Mouse (Mus musculus) retina, adult 2 months (tissue): Measurements from ENCODE around the gene Nfatc2.

Experiments used
- DNase-seq: peaks from one replicate; pipeline ENCODE4 v3.0.0-alpha.2; 2012; ENCODE audit warnings: low read depth, low spot score

Gene Nfatc2

DNA sequence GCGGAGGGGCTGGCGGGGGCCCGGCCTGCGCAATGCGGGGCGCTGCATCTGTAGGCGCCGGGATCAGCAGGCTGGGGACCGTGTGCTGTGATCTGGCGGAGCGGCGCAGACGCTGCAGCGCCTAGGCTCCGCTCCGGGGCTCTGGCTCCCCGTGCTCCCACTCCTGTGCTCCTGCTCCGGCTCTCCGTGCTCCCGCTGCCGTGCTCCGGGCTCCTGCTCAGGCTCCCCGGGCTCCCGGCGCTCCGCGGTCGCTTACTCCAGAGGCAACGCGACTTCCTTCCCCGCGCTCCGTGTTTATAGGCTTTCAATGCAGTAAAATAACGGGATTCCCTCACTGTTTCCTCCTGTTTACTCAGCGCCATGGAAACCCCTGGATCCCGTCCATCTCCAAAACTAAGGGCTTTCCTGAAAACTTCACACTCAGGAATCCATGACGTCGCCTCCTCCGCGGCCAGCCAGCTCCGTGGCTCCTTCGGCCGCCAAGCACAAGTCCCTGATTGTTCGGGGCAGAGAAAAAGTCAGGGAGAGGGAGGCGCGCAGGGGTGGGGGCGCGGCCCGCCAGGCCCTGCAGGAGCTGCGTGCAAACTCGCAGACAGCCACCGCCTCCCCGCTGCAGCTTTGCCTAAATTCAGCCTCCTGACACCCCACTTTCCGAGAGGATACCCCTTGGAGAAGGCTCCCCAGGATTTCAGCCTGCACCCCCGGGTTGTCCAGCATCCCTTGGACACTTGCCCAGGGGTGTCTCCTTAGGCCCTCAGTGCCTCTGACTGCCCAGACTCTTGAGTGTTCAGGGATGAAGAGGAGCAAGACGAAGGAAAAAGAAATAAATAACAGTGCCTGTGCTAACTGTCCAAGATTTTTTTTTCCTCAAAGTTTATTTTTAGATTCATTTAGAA is at the start of gene Nfatc2:
Gene Nfatc2 (minus strand): TSS at position 167 of the 896 bp plus-strand sequence.
- no peak for DNase-seq

- DNase-seq, result no peak
Measured at GRCm38 (mm10) chr2:168648171-168648570, 46.7 kb upstream of the Nfatc2 start.

GRCm38 (mm10) chr2:168644855-168645254 is 43.4 kb upstream of the Nfatc2 start:
- DNase-seq, result no peak

DNA sequence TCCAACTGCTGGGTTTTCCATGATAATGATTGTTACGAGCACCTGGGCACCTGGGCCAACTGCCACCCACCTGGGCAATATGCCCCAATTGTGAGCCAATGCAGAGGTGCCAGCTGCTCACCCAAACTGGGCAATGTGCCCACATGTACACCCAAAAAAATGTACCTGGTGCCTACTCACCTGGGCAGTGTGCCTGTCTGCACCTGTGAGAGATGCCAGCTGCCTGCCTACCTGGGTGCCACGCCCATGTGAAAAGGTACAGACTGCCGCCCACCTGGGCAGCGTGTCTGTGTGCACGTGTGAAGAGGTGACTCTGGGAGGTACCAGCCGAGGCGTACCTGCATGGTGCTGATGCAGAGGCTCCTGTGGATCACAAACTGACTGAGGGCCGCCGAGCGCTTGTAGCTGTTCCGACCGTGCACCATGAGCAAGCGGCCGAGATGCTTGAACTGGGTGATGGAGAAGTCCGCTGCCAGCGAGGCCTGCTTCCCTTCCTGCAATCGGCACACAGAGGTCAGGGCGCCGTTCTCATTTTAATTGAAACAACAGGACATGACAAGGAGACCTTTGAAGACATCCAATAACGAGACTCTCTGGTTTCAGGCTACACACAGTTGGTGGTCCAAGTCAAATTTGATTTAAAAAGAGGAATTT is 42.2 kb upstream of the Nfatc2 start:
- DNase-seq, result no peak

GRCm38 (mm10) chr2:168642187-168642586 is 40.7 kb upstream of the Nfatc2 start:
- peak; percentile 16 for DNase-seq

- no peak for DNase-seq
Measured at GRCm38 (mm10) chr2:168640460-168640859, 39.0 kb upstream of the Nfatc2 start.

GRCm38 (mm10) chr2:168634881-168635280 is 33.4 kb upstream of the Nfatc2 start:
- DNase-seq, result no peak

DNA sequence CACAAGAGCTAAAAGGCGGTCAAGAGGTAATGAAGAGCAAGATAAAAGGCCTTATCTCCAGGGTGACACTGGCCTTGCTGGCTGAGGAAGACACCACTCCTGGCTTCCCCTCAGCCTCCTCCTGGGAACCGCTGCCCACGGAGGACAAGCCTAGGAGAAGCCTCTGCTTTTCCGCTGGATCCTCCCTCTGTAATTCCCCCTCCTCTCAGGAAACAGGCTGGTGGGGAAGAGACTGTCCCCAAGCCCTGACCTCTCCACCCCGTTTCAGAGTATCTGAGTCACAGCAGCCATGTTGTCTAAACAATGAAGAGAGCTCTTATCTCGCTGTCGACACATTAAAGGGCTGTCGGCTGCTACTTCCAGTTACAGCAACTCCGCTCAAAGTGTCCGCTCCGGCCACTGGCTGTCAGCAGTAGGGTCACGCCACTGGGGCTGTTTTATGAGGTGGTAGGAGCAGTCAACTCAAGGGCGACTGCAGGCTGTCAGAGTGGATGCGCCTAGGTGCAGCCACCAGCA is 31.9 kb upstream of the Nfatc2 start:
- no peak for DNase-seq

GRCm38 (mm10) chr2:168632543-168632942 is 31.1 kb upstream of the Nfatc2 start:
- no peak for DNase-seq

GRCm38 (mm10) chr2:168628787-168629186 is 27.3 kb upstream of the Nfatc2 start:
- peak; percentile 22 for DNase-seq

DNA sequence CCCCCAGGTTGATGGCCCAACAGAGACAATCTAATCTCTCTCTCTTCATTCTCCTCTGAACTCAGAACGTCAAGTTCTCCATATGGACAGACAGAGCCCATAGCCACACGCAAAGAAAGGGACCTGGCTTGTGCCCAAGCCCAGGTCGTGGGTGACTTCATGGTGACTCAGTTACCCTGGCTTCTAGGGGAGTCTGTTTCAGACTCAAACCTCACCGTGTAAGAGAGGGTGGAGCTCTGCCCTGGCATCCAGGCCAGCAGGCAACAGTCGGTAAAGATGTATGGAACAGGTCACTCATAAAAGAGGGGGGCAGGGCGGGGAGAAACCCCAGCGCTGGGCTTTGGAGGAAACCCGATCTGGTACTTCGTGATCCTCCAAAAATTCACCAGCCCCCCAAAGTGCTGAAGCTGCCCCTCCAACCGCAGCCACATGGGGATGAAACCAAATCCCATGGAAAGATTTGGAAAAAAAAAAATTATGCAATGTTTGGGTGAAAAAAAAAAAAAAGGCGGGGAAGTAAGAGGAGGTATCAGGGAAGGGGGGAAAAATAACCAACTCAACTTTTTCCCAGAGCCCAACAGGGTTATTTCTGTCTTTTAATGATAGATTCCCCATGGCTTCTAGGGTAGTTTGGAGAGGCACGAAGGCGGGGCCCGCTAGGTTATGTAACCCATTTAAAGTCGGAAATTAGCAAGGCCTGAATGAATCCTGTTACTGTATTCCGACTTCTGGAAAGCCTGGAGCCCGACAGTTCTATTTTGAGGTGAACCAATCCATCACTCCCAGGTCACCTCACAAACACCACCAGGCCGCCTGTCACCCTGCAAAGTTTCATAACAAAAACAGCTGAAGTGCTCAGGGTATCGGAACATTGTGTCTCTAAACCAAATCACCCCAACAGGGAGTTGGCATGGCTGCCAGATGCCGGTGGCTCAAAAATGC is 26.6 kb upstream of the Nfatc2 start:
- no peak for DNase-seq

- no peak for DNase-seq
Measured at GRCm38 (mm10) chr2:168626385-168626784, 24.9 kb upstream of the Nfatc2 start.

DNA sequence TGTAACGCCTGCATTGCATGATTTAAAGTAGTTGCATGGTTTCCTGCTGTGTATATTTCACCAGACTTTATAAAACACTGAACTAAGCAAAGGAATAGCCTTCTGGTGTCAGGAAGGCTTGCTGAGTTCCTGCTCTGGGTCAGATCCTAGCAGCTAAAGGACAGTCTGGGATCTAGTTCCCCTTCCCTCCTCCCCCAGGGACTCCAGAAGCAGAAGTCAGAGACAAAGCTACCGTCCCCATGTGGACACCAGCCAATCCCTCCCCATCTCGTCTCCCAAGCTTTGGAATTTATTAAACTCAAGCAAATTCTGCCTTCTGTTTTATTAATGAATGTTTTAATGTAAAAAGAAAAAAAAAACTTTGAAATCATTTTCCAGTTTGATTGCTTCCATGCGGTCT is 23.6 kb upstream of the Nfatc2 start:
- no peak for DNase-seq

DNA sequence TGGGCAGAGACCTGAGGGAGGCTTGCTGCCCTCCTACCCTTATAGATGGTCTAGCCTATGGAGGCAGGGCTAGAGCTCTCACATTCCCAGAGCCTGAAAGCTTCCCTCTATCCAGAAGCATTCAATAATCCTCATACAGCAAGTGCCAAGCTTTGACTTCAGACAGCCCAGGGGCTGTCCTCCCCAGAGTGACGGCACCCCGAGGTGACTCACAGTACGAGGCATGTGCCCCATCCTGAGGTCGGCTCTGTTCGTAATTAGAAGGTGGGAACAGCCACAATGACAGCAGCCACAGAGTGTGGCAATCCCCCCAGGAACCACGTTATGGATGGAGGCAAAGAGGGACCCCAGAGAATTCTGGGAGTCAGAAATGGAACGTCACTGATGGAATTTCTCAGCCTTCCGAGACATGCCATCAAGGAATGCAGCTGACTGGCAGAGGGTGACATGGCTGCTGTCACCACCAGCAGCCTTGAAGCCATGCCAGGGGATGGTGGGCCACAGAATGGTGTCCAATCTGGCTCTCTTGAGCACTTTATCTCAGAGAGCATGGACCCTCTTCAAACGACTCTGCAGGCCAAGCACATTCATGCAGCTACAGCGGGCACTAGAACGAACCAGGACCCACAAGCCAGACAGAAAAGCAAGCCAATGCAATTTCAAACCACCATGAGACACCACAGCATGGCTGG is 19.8 kb upstream of the Nfatc2 start:
- DNase-seq, result no peak

DNA sequence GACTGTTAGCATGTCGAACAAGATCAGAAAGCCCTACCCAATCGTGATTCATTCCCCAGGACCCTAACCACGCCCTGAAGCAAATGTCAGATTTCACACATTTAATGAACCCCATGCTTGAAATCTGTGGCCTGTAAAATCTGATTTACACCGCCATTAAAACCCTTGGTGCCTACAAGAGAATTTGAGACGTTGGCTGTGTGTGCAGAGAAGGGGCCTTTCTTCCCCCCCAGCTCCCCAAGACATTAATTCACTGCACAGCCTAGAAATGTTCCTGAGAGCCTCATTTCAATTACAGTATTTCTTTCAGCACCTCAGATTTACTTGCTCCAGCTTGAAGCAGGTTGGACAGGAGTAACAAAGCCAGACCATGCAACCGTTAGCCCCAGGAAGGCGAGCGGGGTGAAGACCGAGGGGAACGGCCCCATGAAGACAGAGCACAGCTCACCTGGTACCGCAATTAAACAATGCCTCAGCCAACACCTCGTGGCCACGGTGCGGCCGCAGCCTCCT is 16.8 kb upstream of the Nfatc2 start:
- DNase-seq, result no peak

GRCm38 (mm10) chr2:168615160-168615559 is 13.7 kb upstream of the Nfatc2 start:
- DNase-seq, result no peak

DNA sequence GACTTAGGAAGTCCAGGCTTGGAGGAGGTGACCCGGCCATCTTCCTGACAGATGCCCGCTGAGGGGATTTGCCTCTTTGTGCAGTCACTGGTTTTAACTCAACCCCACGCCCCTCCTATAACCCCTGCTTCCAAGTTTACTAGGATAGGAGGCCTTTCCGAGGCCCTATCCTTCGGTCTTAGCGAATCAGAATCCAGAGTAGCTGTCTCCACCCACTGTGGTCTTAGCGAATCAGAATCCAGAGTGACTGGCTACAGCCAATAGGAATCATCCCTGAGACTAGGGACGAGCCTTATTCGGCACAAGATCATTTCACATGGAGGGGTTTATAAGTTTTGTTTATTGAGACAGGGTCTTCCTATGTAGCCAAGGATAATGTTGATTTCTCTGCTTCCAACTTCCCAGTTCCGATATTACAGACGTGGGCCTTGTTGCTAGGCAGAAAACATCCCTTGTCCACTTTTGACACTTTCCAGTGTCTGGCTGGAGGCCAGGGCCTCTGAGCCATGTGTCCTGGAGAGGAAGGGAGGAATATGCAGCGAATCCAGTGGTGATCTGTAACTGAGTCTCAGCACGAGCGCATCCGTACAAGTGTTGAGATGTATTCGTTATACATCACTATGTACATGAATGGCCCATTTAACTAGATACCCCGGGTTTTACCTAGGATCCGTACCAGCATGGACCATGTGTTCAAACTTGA is 12.9 kb upstream of the Nfatc2 start:
- DNase-seq, result no peak

- no peak for DNase-seq
Measured at GRCm38 (mm10) chr2:168613092-168613880, 11.8 kb upstream of the Nfatc2 start.

DNA sequence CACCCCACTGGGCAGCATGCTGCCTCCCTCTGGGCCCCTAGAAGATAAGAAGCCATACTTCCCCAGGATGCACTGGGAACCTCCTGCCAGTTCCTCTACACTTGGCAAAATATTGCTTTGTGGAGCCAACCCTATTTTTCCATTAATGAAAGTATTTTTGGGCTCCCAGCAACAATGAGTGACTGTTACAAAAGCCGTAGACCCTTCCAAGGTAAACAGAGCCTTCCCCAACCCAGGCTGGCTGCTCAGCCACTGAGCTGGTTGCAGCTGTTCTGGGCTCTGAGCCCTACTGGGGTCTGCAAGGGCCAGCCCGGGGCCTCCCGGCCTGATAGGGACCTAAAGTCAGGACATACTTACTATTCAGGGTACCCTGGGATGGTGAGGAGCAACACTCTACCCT is 9.5 kb upstream of the Nfatc2 start:
- DNase-seq, result no peak
